Mouse (Mus musculus): ENCODE measurements around the gene Stk10.

Gene Stk10

GRCm38 (mm10) chr11:32551579-32552297 lies 18.6 kb downstream of the Stk10 start:
- no peak for DNase-seq

- peak; percentile 49 to 63 for DNase-seq
These were observed 19.4 kb downstream of the Stk10 start for GRCm38 (mm10) chr11:32552401-32553090.

GRCm38 (mm10) chr11:32553311-32554140 lies 20.4 kb downstream of the Stk10 start:
- DNase-seq: no peak

GRCm38 (mm10) chr11:32554141-32555091 lies 21.3 kb downstream of the Stk10 start:
- DNase-seq: no peak

- no peak for DNase-seq
These were observed 22.1 kb downstream of the Stk10 start for GRCm38 (mm10) chr11:32555103-32555689.

GRCm38 (mm10) chr11:32556333-32556990 lies 23.4 kb downstream of the Stk10 start:
- DNase-seq: no peak

GRCm38 (mm10) chr11:32558026-32558425 lies 24.9 kb downstream of the Stk10 start:
- DNase-seq: no peak

GRCm38 (mm10) chr11:32558677-32559076 lies 25.6 kb downstream of the Stk10 start:
- no peak for DNase-seq

GRCm38 (mm10) chr11:32560015-32560770 lies 27.1 kb downstream of the Stk10 start:
- no peak for DNase-seq

GRCm38 (mm10) chr11:32561465-32562355 lies 28.6 kb downstream of the Stk10 start:
- no peak for DNase-seq

GRCm38 (mm10) chr11:32562706-32563105 lies 29.6 kb downstream of the Stk10 start:
- DNase-seq: no peak

- no peak for DNase-seq
These were observed 30.6 kb downstream of the Stk10 start for GRCm38 (mm10) chr11:32563660-32564059.

- no peak for DNase-seq
These were observed 31.5 kb downstream of the Stk10 start for GRCm38 (mm10) chr11:32564629-32565028.

- no peak for DNase-seq
These were observed 32.0 kb downstream of the Stk10 start for GRCm38 (mm10) chr11:32565088-32565487.

GRCm38 (mm10) chr11:32566184-32566583 lies 33.1 kb downstream of the Stk10 start:
- DNase-seq: no peak

- DNase-seq: no peak
These were observed 34.1 kb downstream of the Stk10 start for GRCm38 (mm10) chr11:32567000-32567855.

- no peak for DNase-seq
These were observed 35.0 kb downstream of the Stk10 start for GRCm38 (mm10) chr11:32568060-32568459.

GRCm38 (mm10) chr11:32568637-32569293 lies 35.7 kb downstream of the Stk10 start:
- DNase-seq: no peak
